Mouse (Mus musculus) olfactory bulb, adult 2 months (tissue): ENCODE data around the gene Nacc2.

Experiments
- CTCF ChIP-seq: fragments of 200-500 bp; IDR thresholded peaks from 2 replicates; pipeline ENCODE4 v1.5.1; 2012; ENCODE audit warnings: low read depth, mild to moderate bottlenecking, low read length, moderate library complexity; ENCODE audit not compliant: insufficient read depth
- POLR2A ChIP-seq: fragments of 200-500 bp; IDR thresholded peaks from 2 replicates; pipeline ENCODE4 v1.6.1; 2012; ENCODE audit warnings: mild to moderate bottlenecking, low read depth, low read length, moderate library complexity; ENCODE audit not compliant: insufficient read depth

GRCm38 (mm10) chr2:26024138-26025075 is 98.6 kb downstream of the Nacc2 start:
- no peak for TF ChIP-seq CTCF
- TF ChIP-seq POLR2A: no peak
